Mouse (Mus musculus) E14TG2a.4 (cell line): ENCODE results near the gene Gm40460.
"Not testable (repeated sequence)": the region's sequence is repeated elsewhere in the genome, so short reads cannot be mapped to it uniquely, and the experiment has no call there.

Experiments
- CTCF ChIP-seq: conservative IDR thresholded peaks from 2 replicates; pipeline ENCODE4 v1.5.1; 2014; ENCODE audit warnings: low read length
- POU5F1 ChIP-seq: IDR thresholded peaks from 2 replicates; pipeline ENCODE4 v1.6.1; 2014; ENCODE audit warnings: low read length, borderline replicate concordance

DNA sequence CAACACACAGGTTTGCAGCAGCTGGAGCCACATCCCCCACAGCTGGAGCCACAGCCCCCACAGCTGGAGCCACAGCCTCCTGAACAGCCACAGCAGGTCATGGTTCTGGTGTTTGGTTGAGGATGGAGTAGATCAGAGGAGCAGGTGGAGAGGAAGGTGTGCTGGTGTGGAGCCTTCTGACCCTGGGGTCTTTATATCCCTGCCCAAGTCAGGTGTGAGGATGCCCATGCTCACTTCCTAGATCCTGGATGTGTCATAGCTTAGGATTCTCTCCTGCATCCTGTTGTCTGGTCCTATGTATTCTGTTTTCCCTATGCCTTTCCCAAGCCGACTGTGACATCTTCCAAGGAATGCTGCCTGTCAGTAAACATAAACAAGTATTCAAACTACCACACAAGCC, 17.4 kb upstream of the Gm40460 start, which contains the start of gene Gm2431:
- not testable (repeated sequence) for TF ChIP-seq POU5F1, CTCF
